Mouse (Mus musculus): ENCODE results near the gene Klra17. TPM values are rescaled to one million over a fixed set of nuclear protein-coding genes. Genes with fewer than 3 reads are reported as not detected.
"Not testable (repeated sequence)": the region's sequence is repeated elsewhere in the genome, so short reads cannot be mapped to it uniquely, and the experiment has no call there.

Gene Klra17
- polyA plus RNA-seq (2015; fragmentation: Nextera tagmentation; extraction: Ambion mirVana), result not detected in 2 replicates

DNA sequence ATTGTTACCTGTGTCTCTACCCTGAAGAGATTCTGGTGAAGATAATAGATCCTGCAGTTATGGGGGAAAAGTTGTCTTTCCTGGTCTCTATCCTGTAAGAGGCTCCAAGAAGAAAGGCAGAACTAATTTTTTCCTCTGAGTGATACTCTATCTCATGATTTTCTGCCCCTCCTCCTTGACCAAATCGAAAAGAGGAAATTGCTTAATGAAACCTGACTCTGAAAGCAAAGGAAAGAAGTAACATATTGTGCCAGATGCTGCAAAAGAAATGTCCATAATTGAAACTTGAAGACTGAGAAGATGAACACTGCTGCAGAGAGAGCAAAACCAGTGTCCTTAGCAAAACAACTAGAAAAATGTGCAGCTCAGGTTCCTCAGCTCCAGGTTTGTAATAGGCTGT lies at the start of gene Klra17:
Gene Klra17 (minus strand): TSS at position 124 of the 400 bp plus-strand sequence.
- WGBS, result 67% methylated on average over 1 of the region's 1 CpGs

DNA sequence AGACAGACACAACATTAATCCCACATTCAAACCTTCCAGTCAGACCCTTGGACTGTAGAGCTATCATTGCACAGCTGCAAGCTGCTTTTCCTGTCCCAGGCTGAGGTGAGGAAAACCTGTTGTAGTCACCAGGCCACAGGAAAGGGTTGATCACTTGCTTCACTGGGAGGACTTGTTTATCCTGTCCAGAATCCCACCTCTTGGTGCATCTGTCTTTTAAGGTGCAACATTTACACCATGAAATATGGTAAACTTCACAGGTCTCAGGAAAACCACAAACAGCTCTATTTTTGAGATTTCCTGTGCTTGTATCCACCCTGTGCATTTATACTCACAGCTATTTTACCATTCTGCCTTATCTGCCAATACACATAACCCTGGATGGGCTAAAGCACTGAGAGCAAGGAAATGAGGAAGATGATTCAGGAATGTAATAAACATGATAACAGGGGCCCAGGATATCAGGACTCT lies 41.0 kb upstream of the Klra17 start, which contains the start of gene Klra5:
Gene Klra5 (minus strand): TSS at position 175 of the 471 bp plus-strand sequence.
- H3K4me1 ChIP-seq (replicated peaks); H3K4me3 ChIP-seq; H3K27ac ChIP-seq (replicated peaks); H3K36me3 ChIP-seq; H3K9ac ChIP-seq; ATAC-seq (ENCODE audit: low FRiP score, low read depth); H3K27me3 ChIP-seq; H3K4me2 ChIP-seq: not testable (repeated sequence)
- peaks cover 11% of the 10 kb centered on the region; the same call in 1 of the 2 replicates for H3K9me3 ChIP-seq

More for the DNA sequence above, at the start of gene Klra17:
- no peak within 1 kb of the TSS for H3K9ac ChIP-seq
- no peak within 1 kb of the TSS for H3K4me2 ChIP-seq
- peaks cover 5% of the 10 kb centered on the region; the same call in 1 of the 2 replicates for H3K9me3 ChIP-seq
- H3K4me1 ChIP-seq (replicated peaks), result no peaks in the 10 kb centered on the region
- H3K4me3 ChIP-seq, result no peak within 1 kb of the TSS
- H3K36me3 ChIP-seq, result no peaks in the 10 kb centered on the region
- no peak within 1 kb of the TSS for H3K27ac ChIP-seq (replicated peaks)
- no peaks in the 10 kb centered on the region for H3K27me3 ChIP-seq
- ATAC-seq (ENCODE audit: low FRiP score, low read depth), result no peak

DNA sequence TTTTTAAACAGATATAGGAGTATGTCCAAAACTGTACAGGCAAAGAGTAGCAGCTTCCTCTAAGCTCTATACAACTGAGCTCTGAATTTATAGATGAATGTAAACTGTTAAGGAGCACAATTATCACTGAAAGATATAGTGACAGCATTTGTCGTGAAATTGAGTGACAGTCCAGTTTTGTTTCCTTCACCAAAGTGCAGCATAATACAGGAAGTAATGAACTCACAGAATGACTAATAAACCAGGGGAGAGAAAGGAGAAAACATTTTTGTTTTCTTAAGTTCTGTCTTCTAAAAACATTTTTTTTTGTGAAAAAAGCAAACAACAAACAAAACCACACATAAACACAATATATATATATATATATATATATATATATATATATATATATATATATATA lies 40.5 kb upstream of the Klra17 start:
- Histone ChIP-seq H3K9me3 (peaks cover 11% of the 10 kb centered on the region; the same call in 1 of the 2 replicates), H3K36me3 (no peaks in the 10 kb centered on the region), H3K4me1 (replicated peaks) (no peaks in the 10 kb centered on the region), H3K27ac (replicated peaks) (no peak overlapping the region), H3K27me3 (no peaks in the 10 kb centered on the region), H3K9ac (no peak overlapping the region), H3K4me3 (no peak overlapping the region), H3K4me2 (no peak overlapping the region)
- no peak for ATAC-seq (ENCODE audit: low FRiP score, low read depth)
- 89% methylated on average over 1 of the region's 1 CpGs for WGBS

DNA sequence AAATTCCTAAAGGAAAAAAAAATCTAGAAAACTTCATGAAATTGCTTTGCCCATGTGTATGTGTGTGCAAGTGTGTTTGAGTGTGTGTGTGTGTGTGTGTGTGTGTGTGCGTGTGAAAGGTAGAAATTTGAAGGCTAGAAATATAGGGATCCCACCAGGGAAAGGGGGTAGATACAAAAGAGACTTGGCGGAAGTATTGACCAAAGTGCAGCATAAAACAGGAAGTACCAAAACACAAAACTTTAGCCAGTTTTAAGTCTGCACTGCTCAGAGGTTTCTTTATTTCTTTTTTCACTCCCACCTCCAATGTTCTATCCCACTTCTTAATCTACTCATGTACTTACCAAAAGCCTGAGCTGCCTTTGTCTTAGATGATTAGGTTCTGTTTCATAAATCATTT lies 6.1 kb upstream of the Klra17 start:
- 88% methylated on average over 2 of the region's 2 CpGs for WGBS
- Histone ChIP-seq H3K4me2 (no peak overlapping the region), H3K4me3 (no peak overlapping the region), H3K36me3 (no peaks in the 10 kb centered on the region), H3K27me3 (no peaks in the 10 kb centered on the region), H3K4me1 (replicated peaks) (no peaks in the 10 kb centered on the region), H3K27ac (replicated peaks) (no peak overlapping the region), H3K9ac (no peak overlapping the region), H3K9me3 (peaks cover 16% of the 10 kb centered on the region)
- ATAC-seq (ENCODE audit: low FRiP score, low read depth), result no peak

DNA sequence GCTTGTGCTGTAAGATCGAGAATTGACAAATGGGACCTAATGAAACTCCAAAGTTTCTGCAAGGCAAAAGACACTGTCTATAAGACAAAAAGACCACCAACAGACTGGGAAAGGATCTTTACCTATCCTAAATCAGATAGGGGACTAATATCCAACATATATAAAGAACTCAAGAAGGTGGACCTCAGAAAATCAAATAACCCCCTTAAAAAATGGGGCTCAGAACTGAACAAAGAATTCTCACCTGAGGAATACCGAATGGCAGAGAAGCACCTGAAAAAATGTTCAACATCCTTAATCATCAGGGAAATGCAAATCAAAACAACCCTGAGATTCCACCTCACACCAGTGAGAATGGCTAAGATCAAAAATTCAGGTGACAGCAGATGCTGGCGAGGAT lies 14.1 kb downstream of the Klra17 start, which contains the start of gene Gm17631:
Gene Gm17631 (plus strand): TSS at position 301 of the 400 bp plus-strand sequence.
- H3K27me3 ChIP-seq; H3K27ac ChIP-seq (replicated peaks); H3K4me2 ChIP-seq; H3K9ac ChIP-seq; ATAC-seq (ENCODE audit: low FRiP score, low read depth); H3K4me3 ChIP-seq; H3K9me3 ChIP-seq; H3K4me1 ChIP-seq (replicated peaks); H3K36me3 ChIP-seq: not testable (repeated sequence)
- no CpG with 5 or more reads among the region's 3 CpGs for WGBS

DNA sequence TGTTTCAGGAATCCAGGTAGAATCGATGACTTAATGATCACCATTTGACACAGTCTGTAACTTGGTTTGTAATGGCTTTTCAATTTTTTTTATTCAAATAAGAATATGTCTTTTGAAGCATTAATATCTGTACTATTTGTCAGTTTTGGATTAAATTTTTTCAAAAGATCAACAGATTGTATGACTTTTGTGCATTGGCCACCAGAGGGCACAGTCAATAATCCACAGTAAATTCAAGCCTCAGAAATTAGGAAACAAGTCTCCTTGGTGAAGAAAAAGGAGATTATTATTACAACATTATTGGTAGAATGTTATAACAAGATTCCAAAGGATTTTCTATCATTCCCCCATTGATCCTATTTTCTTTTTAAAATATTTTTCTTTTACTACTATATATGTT lies 50.9 kb downstream of the Klra17 start:
- Histone ChIP-seq H3K4me3 (no peak overlapping the region), H3K4me2 (no peak overlapping the region), H3K9me3 (no peaks in the 10 kb centered on the region), H3K36me3 (no peaks in the 10 kb centered on the region), H3K27ac (replicated peaks) (no peak overlapping the region), H3K4me1 (replicated peaks) (no peaks in the 10 kb centered on the region), H3K27me3 (no peaks in the 10 kb centered on the region), H3K9ac (no peak overlapping the region)
- ATAC-seq (ENCODE audit: low FRiP score, low read depth), result no peak
- WGBS, result 91% methylated on average over 1 of the region's 1 CpGs

DNA sequence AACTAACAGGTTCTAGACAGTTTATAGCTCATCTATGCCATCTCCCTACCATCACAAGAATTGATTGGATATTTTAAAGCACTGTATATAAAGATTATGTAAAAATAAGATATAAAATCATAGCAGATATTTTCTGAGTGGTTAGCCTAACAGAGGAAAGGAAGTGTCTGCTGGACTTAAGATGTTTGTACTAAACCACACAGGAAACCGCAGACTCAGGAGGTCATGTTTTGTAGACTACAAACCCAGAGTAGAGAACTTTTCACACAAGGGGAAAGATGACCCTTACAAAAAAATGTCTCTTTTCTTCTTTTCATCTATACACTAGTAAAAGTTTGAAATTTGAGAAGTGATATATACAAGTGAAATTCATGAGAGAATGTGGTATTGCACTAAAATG lies 52.5 kb downstream of the Klra17 start:
- ATAC-seq (ENCODE audit: low FRiP score, low read depth), result no peak

DNA sequence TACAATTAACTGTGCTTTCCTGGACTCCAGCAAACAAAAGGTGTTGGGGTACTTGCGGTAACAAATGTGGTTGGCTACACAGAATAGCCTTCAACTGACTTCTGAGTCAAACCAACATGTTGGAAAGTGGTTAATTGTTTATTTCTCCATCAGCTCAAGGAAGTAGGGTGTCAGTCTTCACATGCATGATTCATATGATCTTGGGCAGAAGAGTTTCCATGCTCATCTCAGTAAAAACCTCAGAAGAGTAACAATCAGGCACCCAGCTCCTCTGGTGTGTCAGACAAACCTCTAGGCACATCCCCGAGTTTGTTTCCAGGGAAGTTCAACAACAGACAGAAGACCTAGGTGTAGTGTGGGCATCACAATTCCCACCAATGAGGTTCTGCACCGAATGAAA lies 58.7 kb downstream of the Klra17 start:
- ATAC-seq (ENCODE audit: low FRiP score, low read depth), result no peak
- Histone ChIP-seq H3K9me3 (peaks cover 6% of the 10 kb centered on the region), H3K27me3 (no peaks in the 10 kb centered on the region), H3K9ac (no peak overlapping the region), H3K4me2 (no peak overlapping the region), H3K27ac (replicated peaks) (no peak overlapping the region), H3K36me3 (no peaks in the 10 kb centered on the region), H3K4me1 (replicated peaks) (no peaks in the 10 kb centered on the region), H3K4me3 (no peak overlapping the region)
- WGBS, result 72% methylated on average over 3 of the region's 3 CpGs

More for the DNA sequence above, 52.5 kb downstream of the Klra17 start:
- no peak overlapping the region for H3K9ac ChIP-seq
- no peak overlapping the region for H3K27ac ChIP-seq (replicated peaks)
- peaks cover 6% of the 10 kb centered on the region for H3K9me3 ChIP-seq
- H3K4me2 ChIP-seq, result no peak overlapping the region
- no peaks in the 10 kb centered on the region for H3K4me1 ChIP-seq (replicated peaks)
- no peaks in the 10 kb centered on the region for H3K36me3 ChIP-seq
- H3K27me3 ChIP-seq, result no peaks in the 10 kb centered on the region
- 90% methylated on average over 1 of the region's 1 CpGs for WGBS
- H3K4me3 ChIP-seq, result no peak overlapping the region

DNA sequence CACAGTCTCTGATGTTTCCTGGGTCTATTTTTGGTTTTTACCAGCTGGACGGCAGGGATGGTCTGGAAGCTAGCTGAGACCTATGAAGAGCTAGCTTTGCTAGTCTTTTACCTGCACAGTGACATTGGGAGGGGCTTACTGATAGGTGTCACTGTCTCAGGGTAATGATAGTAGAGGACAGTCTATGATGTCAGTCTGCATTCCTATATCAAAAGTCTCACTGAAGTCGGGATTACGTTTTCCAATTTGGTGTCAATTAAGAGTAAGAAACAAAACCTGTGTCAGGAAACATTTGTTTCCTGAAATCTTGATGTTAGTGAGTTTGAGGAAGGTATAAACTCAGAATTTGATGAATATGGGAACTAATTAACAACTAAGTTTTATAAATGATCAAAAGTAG lies 92.3 kb downstream of the Klra17 start, which contains the start of gene Gm156:
Gene Gm156 (minus strand): TSS at position 101 of the 400 bp plus-strand sequence.
- H3K36me3 ChIP-seq; H3K4me2 ChIP-seq; H3K4me1 ChIP-seq (replicated peaks); H3K9me3 ChIP-seq; H3K9ac ChIP-seq; H3K27ac ChIP-seq (replicated peaks); H3K27me3 ChIP-seq; ATAC-seq (ENCODE audit: low FRiP score, low read depth); H3K4me3 ChIP-seq: not testable (repeated sequence)
- WGBS, result 93% methylated on average over 3 of the region's 3 CpGs

Other genes with a start within 250 kb of the Klra17 start
- gene Klrc3, start 233.3 kb downstream of the Klra17 start, polyA plus RNA-seq (2015; fragmentation: Nextera tagmentation; extraction: Ambion mirVana), result not detected in 2 replicates
- gene Klrc2, start 216.0 kb downstream of the Klra17 start, polyA plus RNA-seq (2015; fragmentation: Nextera tagmentation; extraction: Ambion mirVana), result not detected in 2 replicates
- gene Klrc1, start 197.7 kb downstream of the Klra17 start, polyA plus RNA-seq (2015; fragmentation: Nextera tagmentation; extraction: Ambion mirVana), result not detected in 2 replicates
- 0.20 and 0.31 TPM in 2 replicates for gene Klri1, start 159.5 kb downstream of the Klra17 start, polyA plus RNA-seq (2015; fragmentation: Nextera tagmentation; extraction: Ambion mirVana)
- not detected in 2 replicates for gene Klri2, start 136.2 kb downstream of the Klra17 start, polyA plus RNA-seq (2015; fragmentation: Nextera tagmentation; extraction: Ambion mirVana)
- not detected in 2 replicates for gene Gm156, start 92.4 kb downstream of the Klra17 start, polyA plus RNA-seq (2015; fragmentation: Nextera tagmentation; extraction: Ambion mirVana)
- gene Gm17631, start 14.0 kb downstream of the Klra17 start, polyA plus RNA-seq (2015; fragmentation: Nextera tagmentation; extraction: Ambion mirVana), result not detected in 2 replicates
- not detected in 2 replicates for gene Klra5, start 41.0 kb upstream of the Klra17 start, polyA plus RNA-seq (2015; fragmentation: Nextera tagmentation; extraction: Ambion mirVana)
- not detected in 2 replicates for gene Klra6, start 150.3 kb upstream of the Klra17 start, polyA plus RNA-seq (2015; fragmentation: Nextera tagmentation; extraction: Ambion mirVana)
- not detected in 2 replicates for gene Klra4, start 190.6 kb upstream of the Klra17 start, polyA plus RNA-seq (2015; fragmentation: Nextera tagmentation; extraction: Ambion mirVana)